Mouse (Mus musculus) hindbrain, embryonic 16.5 days (tissue): ENCODE results near the gene Mpc1. TPM values are rescaled to one million over a fixed set of nuclear protein-coding genes. Genes with fewer than 3 reads are reported as not detected.
A peak's percentile ranks its signal among the peaks of the same experiment; 100 is the strongest.
"Not testable (repeated sequence)": the region's sequence is repeated elsewhere in the genome, so short reads cannot be mapped to it uniquely, and the experiment has no call there.

Experiments
- ATAC-seq: fragments of 200-750 bp; cut with Nextera tagmentation; 2 replicates; pipeline ENCODE4 v1.8.0; 2017; ENCODE audit warnings: moderate TSS enrichment, moderate library complexity
- H3K27ac ChIP-seq: fragments of 300-500 bp; sonication (generic); 2 replicates; pipeline ENCODE4 v1.5.1; 2014; ENCODE audit warnings: low read depth, mild to moderate bottlenecking, control low read depth, low read length, moderate library complexity
- H3K27me3 ChIP-seq: fragments of 300-500 bp; sonication (generic); replicated peaks from 2 replicates; pipeline ENCODE4 v1.6.1; 2014; ENCODE audit warnings: low read length; ENCODE audit not compliant: control insufficient read depth, insufficient read depth
- H3K36me3 ChIP-seq: fragments of 300-500 bp; sonication (generic); 2 replicates; pipeline ENCODE4 v1.6.1; 2014; ENCODE audit warnings: mild to moderate bottlenecking, low read length, moderate library complexity, mixed read lengths; ENCODE audit not compliant: control insufficient read depth, insufficient read depth
- H3K4me1 ChIP-seq: fragments of 300-500 bp; sonication (generic); 2 replicates; pipeline ENCODE4 v1.6.1; 2014; ENCODE audit warnings: low read depth, low read length; ENCODE audit not compliant: control insufficient read depth, insufficient read depth
- H3K4me2 ChIP-seq: fragments of 300-500 bp; sonication (generic); 2 replicates; pipeline ENCODE4 v1.6.1; 2014; ENCODE audit warnings: mild to moderate bottlenecking, low read length, control low read depth, moderate library complexity
- H3K4me3 ChIP-seq: fragments of 300-500 bp; sonication (generic); 2 replicates; pipeline ENCODE4 v1.5.1; 2014; ENCODE audit warnings: mild to moderate bottlenecking, low read length, control low read depth, moderate library complexity
- H3K9ac ChIP-seq: fragments of 300-500 bp; sonication (generic); 2 replicates; pipeline ENCODE4 v1.6.1; 2014; ENCODE audit warnings: low read depth, mild to moderate bottlenecking, control low read depth, low read length, moderate library complexity
- H3K9me3 ChIP-seq: fragments of 300-500 bp; sonication (generic); 2 replicates; pipeline ENCODE4 v1.6.1; 2014; ENCODE audit warnings: mild to moderate bottlenecking, low read length, moderate library complexity; ENCODE audit not compliant: control insufficient read depth
- WGBS: fragments of 180-500 bp; shearing (Covaris S2); extraction: QIAGEN DNeasy Blood & Tissue Kit; methylation state at CpG from one replicate; pipeline ENCODE4 v1.1.7; 2014; 5-methylcytosine and 5-hydroxymethylcytosine counted together
- polyA plus RNA-seq: library from polyadenylated mRNA; unstranded; fragments of >200 nt; fragmentation: Nextera tagmentation; extraction: Ambion mirVana; gene quantifications from 2 replicates; pipeline ENCODE4 v1.2.1, GENCODE M21; 2015

The Mpc1 gene
- polyA plus RNA-seq, 1 experiment from 2014 or later, result 473 TPM

- not testable (repeated sequence) for H3K4me2 ChIP-seq, H3K36me3 ChIP-seq, ATAC-seq, H3K9me3 ChIP-seq, H3K4me3 ChIP-seq, H3K27ac ChIP-seq, H3K9ac ChIP-seq, H3K27me3 ChIP-seq
- H3K4me1 ChIP-seq, result peaks cover 23% of the 10 kb centered on the region
- no CpG with 5 or more reads among the region's 5 CpGs for WGBS
Measured at GRCm38 (mm10) chr17:8337159-8337558, 54.5 kb downstream of the Mpc1 start, which contains the start of gene Prr18. TSS of gene Prr18 (plus strand) at chr17:8337459.

- H3K4me2 ChIP-seq, result peak overlapping the region; percentile 97
- H3K4me1 ChIP-seq, result peaks cover 40% of the 10 kb centered on the region
- ATAC-seq, result peak; percentile 78
- no peaks in the 10 kb centered on the region for H3K9me3 ChIP-seq
- peak overlapping the region; percentile 99 for H3K9ac ChIP-seq
- H3K27ac ChIP-seq, result peak overlapping the region; percentile 93
- no peaks in the 10 kb centered on the region for H3K27me3 ChIP-seq
- H3K36me3 ChIP-seq, result no peaks in the 10 kb centered on the region
- peak overlapping the region; percentile 82 for H3K4me3 ChIP-seq
- 11% methylated on average over 8 of the region's 8 CpGs for WGBS
Measured at GRCm38 (mm10) chr17:8339666-8340374, 57.1 kb downstream of the Mpc1 start.

- Histone ChIP-seq H3K27me3 (no peaks in the 10 kb centered on the region), H3K9ac (peak overlapping the region; percentile 99), H3K36me3 (no peaks in the 10 kb centered on the region), H3K4me2 (peak overlapping the region; percentile 97), H3K9me3 (no peaks in the 10 kb centered on the region), H3K4me1 (peaks cover 40% of the 10 kb centered on the region), H3K4me3 (peak overlapping the region; percentile 82), H3K27ac (peak overlapping the region; percentile 93)
- WGBS, result 2% methylated on average over 43 of the region's 92 CpGs
- peak; percentile 81 for ATAC-seq
Measured at GRCm38 (mm10) chr17:8340407-8341359, 58.0 kb downstream of the Mpc1 start.

GRCm38 (mm10) chr17:8341360-8341963 is 58.8 kb downstream of the Mpc1 start:
- Histone ChIP-seq H3K9ac (peak overlapping the region; percentile 99), H3K27ac (peak overlapping the region; percentile 93), H3K36me3 (no peaks in the 10 kb centered on the region), H3K4me3 (peak overlapping the region; percentile 82), H3K27me3 (no peaks in the 10 kb centered on the region), H3K9me3 (no peaks in the 10 kb centered on the region), H3K4me2 (peak overlapping the region; percentile 97), H3K4me1 (peaks cover 40% of the 10 kb centered on the region)
- peak; percentile 24 for ATAC-seq
- 7% methylated on average over 43 of the region's 46 CpGs for WGBS

GRCm38 (mm10) chr17:8342706-8343105 is 60.0 kb downstream of the Mpc1 start:
- Histone ChIP-seq H3K4me2 (peak overlapping the region; percentile 97), H3K9me3 (no peaks in the 10 kb centered on the region), H3K4me1 (peaks cover 40% of the 10 kb centered on the region), H3K27me3 (no peaks in the 10 kb centered on the region), H3K9ac (no peak overlapping the region; the same call in 1 of the 2 replicates), H3K4me3 (peak overlapping the region; percentile 82), H3K27ac (no peak overlapping the region), H3K36me3 (no peaks in the 10 kb centered on the region)
- 37% methylated on average over 5 of the region's 5 CpGs for WGBS
- no peak for ATAC-seq

- no peak for ATAC-seq
- peak overlapping the region; percentile 11; the same call in 1 of the 2 replicates for H3K4me3 ChIP-seq
- peak overlapping the region; percentile 42 for H3K4me2 ChIP-seq
- no peaks in the 10 kb centered on the region for H3K36me3 ChIP-seq
- H3K9me3 ChIP-seq, result no peaks in the 10 kb centered on the region
- peaks cover 40% of the 10 kb centered on the region for H3K4me1 ChIP-seq
- H3K27me3 ChIP-seq, result no peaks in the 10 kb centered on the region
- no peak overlapping the region for H3K9ac ChIP-seq
- H3K27ac ChIP-seq, result no peak overlapping the region
- whole genome bisulfite sequencing, result 48% methylated on average over 6 of the region's 6 CpGs
Measured at GRCm38 (mm10) chr17:8343416-8343815, 60.7 kb downstream of the Mpc1 start.

Other genes with a start within 250 kb of the Mpc1 start
- 0.50 TPM in 1 of 2 replicates, not detected in the other for gene Gm49673, start 135.1 kb upstream of the Mpc1 start, polyA plus RNA-seq
- gene Rnaset2a, start 134.8 kb upstream of the Mpc1 start, polyA plus RNA-seq, result 18.2 and 19.4 TPM in 2 replicates
- gene Fgfr1op, start 117.4 kb upstream of the Mpc1 start, polyA plus RNA-seq, result 31.4 and 32.0 TPM in 2 replicates
- not detected in 2 replicates for gene Ccr6, start 46.9 kb upstream of the Mpc1 start, polyA plus RNA-seq
- gene Sft2d1, start 28.2 kb downstream of the Mpc1 start, polyA plus RNA-seq, result 172 and 184 TPM in 2 replicates
- 16.4 and 16.9 TPM in 2 replicates for gene Prr18, start 54.6 kb downstream of the Mpc1 start, polyA plus RNA-seq
- 0.72 and 0.99 TPM in 2 replicates for gene T2, start 73.1 kb downstream of the Mpc1 start, polyA plus RNA-seq
- gene T, start 151.5 kb downstream of the Mpc1 start, polyA plus RNA-seq, result 0.25 and 0.35 TPM in 2 replicates
- gene Pde10a, start 242.5 kb downstream of the Mpc1 start, polyA plus RNA-seq, result 10.7 and 11.3 TPM in 2 replicates